Mouse (Mus musculus): ENCODE results near the gene Ube2v1. TPM values are rescaled to one million over a fixed set of nuclear protein-coding genes. Genes with fewer than 3 reads are reported as not detected.
A peak's percentile ranks its signal among the peaks of the same experiment; 100 is the strongest.

The Ube2v1 gene
- 273 and 281 TPM in 2 replicates for polyA plus RNA-seq (2015; fragmentation: Nextera tagmentation; extraction: Ambion mirVana)

GRCm38 (mm10) chr2:167631591-167632448, at the start of gene Ube2v1:
TSS of gene Ube2v1 (minus strand) at chr2:167632095.
- Histone ChIP-seq H3K36me3 (ENCODE audit: control insufficient read depth, insufficient read depth) (no peaks in the 10 kb centered on the region), H3K27me3 (replicated peaks; ENCODE audit: control insufficient read depth, insufficient read depth, low read length) (no peaks in the 10 kb centered on the region), H3K9me3 (ENCODE audit: control insufficient read depth, low read length) (no peaks in the 10 kb centered on the region), H3K4me2 (ENCODE audit: low read length) (peak within 1 kb of the TSS; percentile 91), H3K4me1 (replicated peaks; ENCODE audit: control insufficient read depth, insufficient read depth, low read length) (peaks cover 40% of the 10 kb centered on the region), H3K27ac (ENCODE audit: low read length) (peak within 1 kb of the TSS; percentile 81), H3K4me3 (replicated peaks; ENCODE audit: low read length) (peak within 1 kb of the TSS; percentile 85), H3K9ac (replicated peaks; ENCODE audit: low read depth, low read length) (peak within 1 kb of the TSS; percentile 92)
- WGBS, result under 1% methylated on average over 74 of the region's 87 CpGs
- ATAC-seq, result peak; percentile 77

GRCm38 (mm10) chr2:167680657-167681056, 48.8 kb upstream of the Ube2v1 start:
- Histone ChIP-seq H3K4me1 (replicated peaks; ENCODE audit: control insufficient read depth, insufficient read depth, low read length) (no peaks in the 10 kb centered on the region), H3K9ac (replicated peaks; ENCODE audit: low read depth, low read length) (no peak overlapping the region), H3K4me2 (ENCODE audit: low read length) (no peak overlapping the region), H3K27ac (ENCODE audit: low read length) (no peak overlapping the region), H3K4me3 (replicated peaks; ENCODE audit: low read length) (no peak overlapping the region), H3K27me3 (replicated peaks; ENCODE audit: control insufficient read depth, insufficient read depth, low read length) (0 out of 2 replicates have a peak, but pooled peaks cover 1% of the 10 kb centered on the region), H3K9me3 (ENCODE audit: control insufficient read depth, low read length) (no peaks in the 10 kb centered on the region), H3K36me3 (ENCODE audit: control insufficient read depth, insufficient read depth) (no peaks in the 10 kb centered on the region)
- 50% methylated on average over 5 of the region's 5 CpGs for WGBS
- ATAC-seq, result no peak

- no peaks in the 10 kb centered on the region for H3K27me3 ChIP-seq (replicated peaks; ENCODE audit: control insufficient read depth, insufficient read depth, low read length)
- no peaks in the 10 kb centered on the region for H3K36me3 ChIP-seq (ENCODE audit: control insufficient read depth, insufficient read depth)
- peak; percentile 85 for ATAC-seq
- H3K27ac ChIP-seq (ENCODE audit: low read length), result no peak overlapping the region
- H3K9me3 ChIP-seq (ENCODE audit: control insufficient read depth, low read length), result no peaks in the 10 kb centered on the region
- H3K4me1 ChIP-seq (replicated peaks; ENCODE audit: control insufficient read depth, insufficient read depth, low read length), result no peaks in the 10 kb centered on the region
- H3K4me3 ChIP-seq (replicated peaks; ENCODE audit: low read length), result no peak overlapping the region
- no peak overlapping the region for H3K9ac ChIP-seq (replicated peaks; ENCODE audit: low read depth, low read length)
- under 1% methylated on average over 13 of the region's 13 CpGs for WGBS
- H3K4me2 ChIP-seq (ENCODE audit: low read length), result no peak overlapping the region; the same call in 1 of the 2 replicates
These were observed 48.1 kb upstream of the Ube2v1 start for GRCm38 (mm10) chr2:167679902-167680430.

- H3K9me3 ChIP-seq (ENCODE audit: control insufficient read depth, low read length), result no peaks in the 10 kb centered on the region
- H3K27me3 ChIP-seq (replicated peaks; ENCODE audit: control insufficient read depth, insufficient read depth, low read length), result no peaks in the 10 kb centered on the region
- 49% methylated on average over 5 of the region's 5 CpGs for WGBS
- no peak overlapping the region for H3K4me3 ChIP-seq (replicated peaks; ENCODE audit: low read length)
- H3K4me2 ChIP-seq (ENCODE audit: low read length), result no peak overlapping the region
- no peaks in the 10 kb centered on the region for H3K4me1 ChIP-seq (replicated peaks; ENCODE audit: control insufficient read depth, insufficient read depth, low read length)
- no peaks in the 10 kb centered on the region for H3K36me3 ChIP-seq (ENCODE audit: control insufficient read depth, insufficient read depth)
- ATAC-seq, result no peak
- no peak overlapping the region for H3K9ac ChIP-seq (replicated peaks; ENCODE audit: low read depth, low read length)
- H3K27ac ChIP-seq (ENCODE audit: low read length), result no peak overlapping the region
These were observed 46.7 kb upstream of the Ube2v1 start for GRCm38 (mm10) chr2:167678600-167678999.

GRCm38 (mm10) chr2:167675120-167675909, 43.4 kb upstream of the Ube2v1 start:
- H3K4me1 ChIP-seq (replicated peaks; ENCODE audit: control insufficient read depth, insufficient read depth, low read length), result no peaks in the 10 kb centered on the region
- no peaks in the 10 kb centered on the region for H3K27me3 ChIP-seq (replicated peaks; ENCODE audit: control insufficient read depth, insufficient read depth, low read length)
- H3K4me2 ChIP-seq (ENCODE audit: low read length), result no peak overlapping the region
- no peak overlapping the region for H3K9ac ChIP-seq (replicated peaks; ENCODE audit: low read depth, low read length)
- H3K27ac ChIP-seq (ENCODE audit: low read length), result no peak overlapping the region
- no peak for ATAC-seq
- H3K9me3 ChIP-seq (ENCODE audit: control insufficient read depth, low read length), result no peaks in the 10 kb centered on the region
- no peaks in the 10 kb centered on the region for H3K36me3 ChIP-seq (ENCODE audit: control insufficient read depth, insufficient read depth)
- 36% methylated on average over 14 of the region's 14 CpGs for WGBS
- H3K4me3 ChIP-seq (replicated peaks; ENCODE audit: low read length), result no peak overlapping the region

GRCm38 (mm10) chr2:167672212-167672685, 40.4 kb upstream of the Ube2v1 start:
- Histone ChIP-seq H3K4me1 (replicated peaks; ENCODE audit: control insufficient read depth, insufficient read depth, low read length) (no peaks in the 10 kb centered on the region), H3K4me3 (replicated peaks; ENCODE audit: low read length) (no peak overlapping the region), H3K27me3 (replicated peaks; ENCODE audit: control insufficient read depth, insufficient read depth, low read length) (no peaks in the 10 kb centered on the region), H3K9ac (replicated peaks; ENCODE audit: low read depth, low read length) (no peak overlapping the region), H3K27ac (ENCODE audit: low read length) (no peak overlapping the region), H3K36me3 (ENCODE audit: control insufficient read depth, insufficient read depth) (no peaks in the 10 kb centered on the region), H3K4me2 (ENCODE audit: low read length) (no peak overlapping the region), H3K9me3 (ENCODE audit: control insufficient read depth, low read length) (no peaks in the 10 kb centered on the region)
- no peak for ATAC-seq
- WGBS, result 42% methylated on average over 13 of the region's 13 CpGs

- Histone ChIP-seq H3K4me2 (ENCODE audit: low read length) (no peak overlapping the region), H3K4me3 (replicated peaks; ENCODE audit: low read length) (no peak overlapping the region), H3K27ac (ENCODE audit: low read length) (no peak overlapping the region), H3K4me1 (replicated peaks; ENCODE audit: control insufficient read depth, insufficient read depth, low read length) (no peaks in the 10 kb centered on the region), H3K9ac (replicated peaks; ENCODE audit: low read depth, low read length) (no peak overlapping the region), H3K36me3 (ENCODE audit: control insufficient read depth, insufficient read depth) (no peaks in the 10 kb centered on the region), H3K9me3 (ENCODE audit: control insufficient read depth, low read length) (no peaks in the 10 kb centered on the region), H3K27me3 (replicated peaks; ENCODE audit: control insufficient read depth, insufficient read depth, low read length) (no peaks in the 10 kb centered on the region)
- 91% methylated on average over 5 of the region's 5 CpGs for WGBS
- no peak for ATAC-seq
These were observed 39.3 kb upstream of the Ube2v1 start for GRCm38 (mm10) chr2:167671101-167671633.

- Histone ChIP-seq H3K9ac (replicated peaks; ENCODE audit: low read depth, low read length) (no peak overlapping the region), H3K4me2 (ENCODE audit: low read length) (no peak overlapping the region), H3K36me3 (ENCODE audit: control insufficient read depth, insufficient read depth) (no peaks in the 10 kb centered on the region), H3K9me3 (ENCODE audit: control insufficient read depth, low read length) (no peaks in the 10 kb centered on the region), H3K4me1 (replicated peaks; ENCODE audit: control insufficient read depth, insufficient read depth, low read length) (no peaks in the 10 kb centered on the region), H3K27me3 (replicated peaks; ENCODE audit: control insufficient read depth, insufficient read depth, low read length) (no peaks in the 10 kb centered on the region), H3K27ac (ENCODE audit: low read length) (no peak overlapping the region), H3K4me3 (replicated peaks; ENCODE audit: low read length) (no peak overlapping the region)
- ATAC-seq, result no peak
- WGBS, result 74% methylated on average over 4 of the region's 4 CpGs
These were observed 37.5 kb upstream of the Ube2v1 start for GRCm38 (mm10) chr2:167669398-167669797.

- Histone ChIP-seq H3K36me3 (ENCODE audit: control insufficient read depth, insufficient read depth) (no peaks in the 10 kb centered on the region), H3K4me3 (replicated peaks; ENCODE audit: low read length) (no peak overlapping the region), H3K4me2 (ENCODE audit: low read length) (no peak overlapping the region), H3K27me3 (replicated peaks; ENCODE audit: control insufficient read depth, insufficient read depth, low read length) (no peaks in the 10 kb centered on the region), H3K9me3 (ENCODE audit: control insufficient read depth, low read length) (no peaks in the 10 kb centered on the region), H3K27ac (ENCODE audit: low read length) (no peak overlapping the region), H3K4me1 (replicated peaks; ENCODE audit: control insufficient read depth, insufficient read depth, low read length) (no peaks in the 10 kb centered on the region), H3K9ac (replicated peaks; ENCODE audit: low read depth, low read length) (no peak overlapping the region)
- ATAC-seq, result no peak
- WGBS, result 87% methylated on average over 5 of the region's 5 CpGs
These were observed 36.5 kb upstream of the Ube2v1 start for GRCm38 (mm10) chr2:167668426-167668825.
